Comparison of ENCODE assay signal across 16 mouse cellular contexts in genomic region chr6:54120889-54121288, GRCm38 (mm10).
DNase-seq lines count a peak whose midpoint lies in the region; ATAC-seq and TF ChIP-seq lines count a peak whose summit lies in the region.
"Had no signal": no experiment of that assay in that cellular context is flagged by ENCODE, and none has a peak within 500 bp of the region (broad histone marks: within the 10 kb centered on the region; RNA-seq: fewer than 3 reads in every experiment).

No protein-coding gene starts in this region.

- no peak for TF ChIP-seq POLR2A in cerebellum, adult 2 months (IDR thresholded peaks at IDR 0.05; ENCODE audit: borderline replicate concordance, insufficient read depth, low read length)
- TF ChIP-seq POLR2A in small intestine, adult 2 months (IDR thresholded peaks at IDR 0.05; ENCODE audit: low read depth, low read length): no peak

- no peak for TF ChIP-seq CTCF in cerebellum, adult 2 months (IDR thresholded peaks at IDR 0.05; ENCODE audit: borderline replicate concordance, insufficient read depth, low read depth, low read length)
- no peak for TF ChIP-seq CTCF in hindbrain, postnatal 0 days (IDR thresholded peaks at IDR 0.05; ENCODE audit: low read depth)
- no peak for TF ChIP-seq CTCF in small intestine, adult 2 months (IDR thresholded peaks at IDR 0.05; ENCODE audit: extremely low read depth, insufficient read length, insufficient replicate concordance, low read depth, low read length)

- H3K4me2 ChIP-seq in hindbrain, postnatal 0 days (ENCODE audit: low read depth, low read length): no peak overlapping the region
- no peak overlapping the region for H3K4me2 ChIP-seq in hindbrain, embryonic 14.5 days (replicated peaks)
- H3K4me2 ChIP-seq in hindbrain, embryonic 12.5 days (replicated peaks): no peak overlapping the region
- H3K4me2 ChIP-seq: embryonic facial prominence, embryonic 12.5 days; heart, embryonic 12.5 days had no signal

- peaks cover 57% of the 10 kb centered on the region for H3K4me1 ChIP-seq in cerebellum, adult 2 months (ENCODE audit: control insufficient read depth, insufficient read depth, low read length)
- H3K4me1 ChIP-seq in hindbrain, postnatal 0 days (ENCODE audit: insufficient read depth, low read length): no peaks in the 10 kb centered on the region; the same call in 1 of the 2 replicates
- H3K4me1 ChIP-seq in hindbrain, embryonic 14.5 days (replicated peaks; ENCODE audit: control insufficient read depth, insufficient read depth, low read length): peaks cover 10% of the 10 kb centered on the region; the same call in 1 of the 2 replicates
- H3K4me1 ChIP-seq in small intestine, adult 2 months (ENCODE audit: control insufficient read depth, insufficient read depth, insufficient read length, low read length): peaks cover 51% of the 10 kb centered on the region
- H3K4me1 ChIP-seq in hindbrain, embryonic 12.5 days: peaks cover 7% of the 10 kb centered on the region
- H3K4me1 ChIP-seq: embryonic facial prominence, embryonic 12.5 days had no signal

- no peaks in the 10 kb centered on the region for H3K9me3 ChIP-seq in hindbrain, postnatal 0 days (ENCODE audit: low read length)
- no peaks in the 10 kb centered on the region for H3K9me3 ChIP-seq in hindbrain, embryonic 14.5 days (ENCODE audit: control insufficient read depth, low read length)
- H3K9me3 ChIP-seq in hindbrain, embryonic 12.5 days (replicated peaks): no peaks in the 10 kb centered on the region
- H3K9me3 ChIP-seq: embryonic facial prominence, embryonic 12.5 days; heart, embryonic 12.5 days; hindbrain, embryonic 10.5 days had no signal

- 25% methylated on average over 5 of the region's 5 CpGs for WGBS in cerebellum, adult 2 months
- WGBS in hindbrain, postnatal 0 days: 69% methylated on average over 5 of the region's 5 CpGs
- 77% methylated on average over 5 of the region's 5 CpGs for WGBS in hindbrain, embryonic 14.5 days
- WGBS in small intestine, adult 2 months: 60% methylated on average over 5 of the region's 5 CpGs
- 85% methylated on average over 5 of the region's 5 CpGs for WGBS in hindbrain, embryonic 12.5 days

- no peak for ATAC-seq in hindbrain, postnatal 0 days
- ATAC-seq in hindbrain, embryonic 14.5 days (ENCODE audit: low FRiP score): no peak
- no peak for ATAC-seq in hindbrain, embryonic 12.5 days (ENCODE audit: low FRiP score)
- ATAC-seq: intestine, postnatal 0 days had no signal

- no peak overlapping the region for H3K4me3 ChIP-seq in cerebellum, adult 2 months (replicated peaks; ENCODE audit: insufficient read depth, low read depth, low read length)
- no peak overlapping the region for H3K4me3 ChIP-seq in hindbrain, postnatal 0 days (ENCODE audit: low read length)
- no peak overlapping the region for H3K4me3 ChIP-seq in hindbrain, embryonic 14.5 days (replicated peaks; ENCODE audit: low read length)
- no peak overlapping the region for H3K4me3 ChIP-seq in small intestine, adult 2 months (ENCODE audit: low read depth, low read length)
- H3K4me3 ChIP-seq in hindbrain, embryonic 12.5 days: no peak overlapping the region
- H3K4me3 ChIP-seq: embryonic facial prominence, embryonic 12.5 days; heart, embryonic 12.5 days; hindbrain, embryonic 10.5 days had no signal

- no peaks in the 10 kb centered on the region for H3K27me3 ChIP-seq in cerebellum, adult 2 months (ENCODE audit: control insufficient read depth, insufficient read depth, low read length)
- H3K27me3 ChIP-seq in hindbrain, postnatal 0 days (ENCODE audit: insufficient read depth, low read length): no peaks in the 10 kb centered on the region
- no peaks in the 10 kb centered on the region for H3K27me3 ChIP-seq in hindbrain, embryonic 14.5 days (ENCODE audit: control insufficient read depth, insufficient read depth, low read length)
- no peaks in the 10 kb centered on the region for H3K27me3 ChIP-seq in small intestine, adult 2 months (ENCODE audit: control insufficient read depth, insufficient read depth, low read length)
- H3K27me3 ChIP-seq in hindbrain, embryonic 12.5 days: no peaks in the 10 kb centered on the region
- H3K27me3 ChIP-seq: embryonic facial prominence, embryonic 12.5 days; heart, embryonic 12.5 days had no signal

- peak in 1 of 2 experiments; percentile 46 for DNase-seq in cerebellum, adult 2 months
- DNase-seq in cerebellum, postnatal 36 days: no peak
- DNase-seq in hindbrain, postnatal 0 days (ENCODE audit: low spot score): no peak
- DNase-seq in hindbrain, embryonic 14.5 days (ENCODE audit: low spot score): no peak
- peak; percentile 83 to 86 for DNase-seq in cerebellum, postnatal 10 days
- DNase-seq: adrenal gland, postnatal 25 days; forebrain, postnatal 0 days; gastrocnemius, postnatal 14 days; kidney, adult 8-10 months had no signal

- no peaks in the 10 kb centered on the region for H3K36me3 ChIP-seq in hindbrain, postnatal 0 days (ENCODE audit: insufficient read depth, low read length)
- no peaks in the 10 kb centered on the region for H3K36me3 ChIP-seq in hindbrain, embryonic 14.5 days (replicated peaks; ENCODE audit: control insufficient read depth, insufficient read depth)
- H3K36me3 ChIP-seq in small intestine, adult 2 months (ENCODE audit: control insufficient read depth, insufficient read depth, low read length): no peaks in the 10 kb centered on the region
- H3K36me3 ChIP-seq in hindbrain, embryonic 12.5 days: no peaks in the 10 kb centered on the region
- H3K36me3 ChIP-seq: embryonic facial prominence, embryonic 12.5 days; heart, embryonic 12.5 days; hindbrain, embryonic 10.5 days had no signal

- peak overlapping the region; percentile 87 for H3K27ac ChIP-seq in cerebellum, adult 2 months (ENCODE audit: insufficient read depth, low read length)
- H3K27ac ChIP-seq in hindbrain, postnatal 0 days: 0 out of 2 replicates have a peak overlapping the region, but pooled peaks have one; percentile 7
- no peak overlapping the region for H3K27ac ChIP-seq in hindbrain, embryonic 14.5 days
- H3K27ac ChIP-seq in small intestine, adult 2 months (ENCODE audit: insufficient read depth, low read depth, low read length): 0 out of 2 replicates have a peak overlapping the region, but pooled peaks have one; percentile 7
- H3K27ac ChIP-seq in hindbrain, embryonic 12.5 days: no peak overlapping the region
- H3K27ac ChIP-seq: embryonic facial prominence, embryonic 12.5 days; kidney, postnatal 0 days had no signal

- no peak overlapping the region for H3K9ac ChIP-seq in hindbrain, postnatal 0 days (replicated peaks; ENCODE audit: low read length)
- H3K9ac ChIP-seq in hindbrain, embryonic 14.5 days: no peak overlapping the region
- H3K9ac ChIP-seq in hindbrain, embryonic 12.5 days: no peak overlapping the region
- H3K9ac ChIP-seq: embryonic facial prominence, embryonic 12.5 days; forebrain, postnatal 0 days; heart, embryonic 12.5 days had no signal

Comparison
In these comparisons a context has a peak if more than half of its experiments do, and no peak if none do; other contexts are left out.
1. DNase-seq: peak in cerebellum, postnatal 10 days (2 of 2); none in cerebellum, postnatal 36 days (0 of 2), hindbrain, postnatal 0 days (single experiment) and hindbrain, embryonic 14.5 days (single experiment).
2. H3K27ac ChIP-seq: peak in cerebellum, adult 2 months (single experiment), hindbrain, postnatal 0 days (single experiment) and small intestine, adult 2 months (single experiment); none in hindbrain, embryonic 14.5 days (single experiment) and hindbrain, embryonic 12.5 days (single experiment).